Mouse (Mus musculus) ES-E14 (cell line): ENCODE measurements around the gene Mdm2. TPM values are rescaled to one million over a fixed set of nuclear protein-coding genes. Genes with fewer than 3 reads are reported as not detected.

Experiments
- DNase-seq: peaks from one replicate; pipeline ENCODE4 v3.0.0-alpha.2; 2013; ENCODE audit warnings: low read depth, low spot score
- H3K27ac ChIP-seq: 2 replicates; pipeline ENCODE4 v1.5.1; 2012; ENCODE audit warnings: low read depth, mild to moderate bottlenecking, low read length, moderate library complexity, mixed read lengths; ENCODE audit not compliant: poor library complexity, insufficient read depth, severe bottlenecking
- H3K36me3 ChIP-seq: 2 replicates; pipeline ENCODE4 v1.6.1; 2012; ENCODE audit warnings: mild to moderate bottlenecking, low read length, moderate library complexity, mixed read lengths; ENCODE audit not compliant: control insufficient read depth, poor library complexity, insufficient read depth, severe bottlenecking
- H3K4me1 ChIP-seq, 2 experiments: fragments of 150-350 bp in 1 of 2; sonication (generic) in 1 of 2; 2 replicates each; pipeline ENCODE4 v1.6.1; 2012; ENCODE audit warnings: low read length in 2 of 2, mild to moderate bottlenecking in 1 of 2, mixed read lengths in 1 of 2; ENCODE audit not compliant: control insufficient read depth in 2 of 2, insufficient read depth in 2 of 2, poor library complexity in 1 of 2
- H3K4me3 ChIP-seq, 2 experiments: fragments of 150-350 bp in 1 of 2; sonication (generic) in 1 of 2; 2 replicates each; pipeline ENCODE4 v1.5.1; 2012; ENCODE audit warnings: low read length in 2 of 2, low read depth in 1 of 2, mild to moderate bottlenecking in 1 of 2, mixed read lengths in 1 of 2; ENCODE audit not compliant: insufficient read depth in 1 of 2, poor library complexity in 1 of 2, severe bottlenecking in 1 of 2
- H3K9ac ChIP-seq: 2 replicates; pipeline ENCODE4 v1.6.1; 2012; ENCODE audit warnings: low read depth, mild to moderate bottlenecking, low read length, mixed read lengths; ENCODE audit not compliant: poor library complexity, insufficient read depth, severe bottlenecking
- H3K9me3 ChIP-seq: fragments of 150-350 bp; sonication (generic); 2 replicates; pipeline ENCODE4 v1.6.1; 2012; ENCODE audit warnings: low read depth, mild to moderate bottlenecking, low read length; ENCODE audit not compliant: control insufficient read depth, insufficient read depth
- CHD2 ChIP-seq: IDR thresholded peaks from 2 replicates; pipeline ENCODE4 v1.6.1; 2014; ENCODE audit warnings: mild to moderate bottlenecking, low read depth, low read length, inconsistent platforms
- HCFC1 ChIP-seq: IDR thresholded peaks from 2 replicates; pipeline ENCODE4 v1.6.1; 2012; ENCODE audit warnings: low read length, inconsistent platforms, borderline replicate concordance; ENCODE audit not compliant: insufficient read depth
- MAFK ChIP-seq: IDR thresholded peaks from 2 replicates; pipeline ENCODE4 v1.6.1; 2014; ENCODE audit warnings: mild to moderate bottlenecking, low read depth, low read length, inconsistent platforms; ENCODE audit not compliant: insufficient read depth
- ZC3H11A ChIP-seq: IDR thresholded peaks from 2 replicates; pipeline ENCODE4 v1.6.1; 2012; ENCODE audit warnings: low read depth, mild to moderate bottlenecking, inconsistent platforms, low read length, borderline replicate concordance
- ZNF384 ChIP-seq: IDR thresholded peaks from 2 replicates; pipeline ENCODE4 v1.6.1; 2012; ENCODE audit warnings: low read depth, low read length, inconsistent platforms
- in situ Hi-C, 2 experiments: fragments of 600-800 bp; cut with MboI; formaldehyde crosslinking; loops; one replicate each; pipeline ENCODE4 v1.15.1; 2025; ENCODE audit warnings: low sequenced_read_pairs in 2 of 2, inconsistent platforms in 1 of 2; ENCODE audit not compliant: unreplicated experiment in 2 of 2
- total RNA-seq: library from RNA; depleted of rRNA; stranded (reverse); fragments of 300-350 nt; gene quantifications from 2 replicates; pipeline ENCODE4 v1.2.3, GENCODE M21; 2012

The Mdm2 gene
- total RNA-seq, 1 experiment = 178 TPM

GRCm38 (mm10) chr10:117689297-117690100, 21.1 kb downstream of the Mdm2 start:
- no peak overlapping the region for H3K27ac ChIP-seq
- no peaks in the 10 kb centered on the region for H3K4me1 ChIP-seq
- no peak for DNase-seq
- no peak for TF ChIP-seq ZC3H11A
- TF ChIP-seq MAFK = no peak
- TF ChIP-seq HCFC1 = no peak
- no peak for TF ChIP-seq ZNF384
- TF ChIP-seq CHD2 = no peak
- no peak overlapping the region for H3K9ac ChIP-seq
- in situ Hi-C loops = no loop called here
- peaks cover 27% of the 10 kb centered on the region for H3K36me3 ChIP-seq
- no peak overlapping the region for H3K4me3 ChIP-seq
- no peaks in the 10 kb centered on the region for H3K9me3 ChIP-seq

DNA sequence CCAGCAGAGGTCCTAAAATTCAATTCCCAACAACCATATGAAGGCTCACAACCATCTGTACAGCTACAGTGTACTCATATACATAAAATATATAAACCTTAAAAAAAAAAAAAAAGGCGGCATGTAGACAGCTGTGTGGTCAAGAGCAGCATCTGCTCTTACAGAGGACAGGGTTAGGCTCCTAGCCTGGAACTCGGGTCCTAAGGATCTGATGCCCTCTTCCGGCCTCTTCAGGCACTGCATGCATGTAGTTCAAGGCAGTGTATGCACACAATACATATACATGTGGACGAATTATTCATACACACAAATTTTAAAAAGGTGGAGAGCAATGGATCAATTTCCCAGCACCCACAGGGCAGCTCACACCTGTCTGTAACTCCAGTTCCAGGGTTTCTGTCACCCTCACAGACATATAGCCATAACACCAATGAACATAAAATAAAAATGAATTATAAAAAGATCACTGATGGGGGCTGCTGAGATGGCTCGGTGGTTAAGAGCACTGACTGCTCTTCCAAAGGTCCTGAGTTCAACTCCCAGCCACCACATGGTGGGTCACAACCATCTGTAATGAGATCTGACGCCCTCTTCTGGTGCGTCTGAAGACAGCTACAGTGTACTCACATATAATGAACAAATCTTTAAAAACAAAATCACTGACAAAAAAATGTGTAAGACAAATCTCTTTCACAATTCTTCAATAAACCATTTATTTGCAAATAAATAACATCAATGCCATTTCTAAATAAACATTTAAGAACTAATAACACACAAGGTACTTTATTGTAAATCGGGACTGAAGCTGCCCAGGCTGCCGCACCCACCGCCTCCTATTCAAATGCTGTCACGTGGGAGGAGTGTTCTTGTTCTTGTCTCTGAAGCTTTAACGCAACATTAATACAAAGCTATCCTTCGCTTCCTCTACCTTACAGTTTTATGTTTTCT, 22.1 kb downstream of the Mdm2 start:
- no peak overlapping the region for H3K27ac ChIP-seq
- peaks cover 0 to 6% of the 10 kb centered on the region in 2 experiments; a peak in 1 of 4 replicates for H3K4me1 ChIP-seq
- peaks cover 25% of the 10 kb centered on the region for H3K36me3 ChIP-seq
- H3K4me3 ChIP-seq = no peak overlapping the region
- DNase-seq = no peak
- H3K9ac ChIP-seq = no peak overlapping the region
- TF ChIP-seq ZNF384 (peak; percentile 75; the same call in 1 of the 2 replicates), HCFC1 (no peak), ZC3H11A (no peak), MAFK (no peak), CHD2 (0 out of 2 replicates have a peak, but pooled peaks have one; percentile 11)
- in situ Hi-C loops = no loop called here
- no peaks in the 10 kb centered on the region for H3K9me3 ChIP-seq

DNA sequence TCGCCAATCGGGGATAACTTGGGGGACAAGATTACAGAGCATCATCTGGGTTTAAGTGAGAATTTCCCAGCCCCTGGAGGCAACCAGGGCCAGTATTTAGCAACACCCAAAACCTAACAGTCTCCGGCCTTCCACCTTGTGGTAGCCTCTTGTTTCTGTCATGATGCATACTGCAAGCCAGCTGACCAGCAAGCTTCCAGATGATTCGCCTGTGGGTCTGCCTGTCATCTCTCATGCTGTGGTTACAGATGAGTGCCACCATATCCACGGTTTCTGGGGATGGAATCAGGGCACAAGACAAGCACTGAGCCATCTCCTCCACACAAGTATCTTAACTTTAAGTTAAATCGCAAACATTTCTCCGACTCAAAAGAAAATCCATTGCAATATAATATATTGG, 23.0 kb downstream of the Mdm2 start:
- Histone ChIP-seq H3K4me1 (peaks cover 0 to 10% of the 10 kb centered on the region in 2 experiments; a peak in 2 of 4 replicates), H3K9ac (no peak overlapping the region), H3K36me3 (peaks cover 21% of the 10 kb centered on the region), H3K4me3 (no peak overlapping the region), H3K27ac (no peak overlapping the region), H3K9me3 (no peaks in the 10 kb centered on the region)
- TF ChIP-seq CHD2 = no peak
- no peak for TF ChIP-seq ZNF384
- no peak for TF ChIP-seq ZC3H11A
- DNase-seq = no peak
- in situ Hi-C loops = no loop called here

GRCm38 (mm10) chr10:117687018-117687417, 23.5 kb downstream of the Mdm2 start:
- Histone ChIP-seq H3K4me1 (peaks cover 0 to 10% of the 10 kb centered on the region in 2 experiments; a peak in 2 of 4 replicates), H3K4me3 (no peak overlapping the region), H3K9me3 (no peaks in the 10 kb centered on the region), H3K27ac (no peak overlapping the region), H3K36me3 (peaks cover 20% of the 10 kb centered on the region), H3K9ac (no peak overlapping the region)
- in situ Hi-C loops = no loop called here
- no peak for DNase-seq
- no peak for TF ChIP-seq HCFC1
- TF ChIP-seq CHD2 = no peak
- TF ChIP-seq ZNF384 = no peak
